Mouse (Mus musculus) cerebellum, adult 2 months (tissue): Measurements from ENCODE around the gene Zfp821. TPM values are rescaled to one million over a fixed set of nuclear protein-coding genes. Genes with fewer than 3 reads are reported as not detected.

Experiments
- DNase-seq, 2 experiments: peaks; one replicate each; pipeline ENCODE4 v3.0.0; 2021
- H3K27ac ChIP-seq: fragments of 200-500 bp; 2 replicates; pipeline ENCODE4 v1.5.1; 2012; ENCODE audit warnings: low read length, control low read depth, inconsistent platforms; ENCODE audit not compliant: insufficient read depth
- H3K27me3 ChIP-seq: fragments of 200-500 bp; 2 replicates; pipeline ENCODE4 v1.6.1; 2012; ENCODE audit warnings: inconsistent platforms, mild to moderate bottlenecking, low read length, moderate library complexity; ENCODE audit not compliant: control insufficient read depth, insufficient read depth
- H3K4me1 ChIP-seq: fragments of 200-500 bp; 2 replicates; pipeline ENCODE4 v1.6.1; 2011; ENCODE audit warnings: low read length; ENCODE audit not compliant: control insufficient read depth, insufficient read depth
- H3K4me3 ChIP-seq: fragments of 200-500 bp; replicated peaks from 2 replicates; pipeline ENCODE3; 2011; ENCODE audit warnings: mild to moderate bottlenecking, low read depth, low read length, control low read depth; ENCODE audit not compliant: insufficient read depth
- CTCF ChIP-seq: fragments of 200-500 bp; IDR thresholded peaks from 2 replicates; pipeline ENCODE4 v1.5.1; 2011; ENCODE audit warnings: low read depth, mild to moderate bottlenecking, control low read depth, low read length, moderate library complexity, borderline replicate concordance; ENCODE audit not compliant: insufficient read depth
- POLR2A ChIP-seq: fragments of 200-500 bp; IDR thresholded peaks from 2 replicates; pipeline ENCODE4 v1.6.1; 2011; ENCODE audit warnings: low read length, control low read depth, borderline replicate concordance; ENCODE audit not compliant: insufficient read depth
- WGBS: fragments of 180-500 bp; shearing (Covaris S2); methylation state at CpG from one replicate; pipeline ENCODE4 v1.1.7; 2018; 5-methylcytosine and 5-hydroxymethylcytosine counted together
- polyA plus RNA-seq: library from polyadenylated mRNA; depleted of rRNA; stranded (reverse); fragments of >200 nt; gene quantifications from 2 replicates; pipeline ENCODE4 v1.2.3, GENCODE M21; 2012

Gene Zfp821
- polyA plus RNA-seq, 1 experiment, result 32.0 TPM

- no peaks in the 10 kb centered on the region for H3K27me3 ChIP-seq
- no peak overlapping the region for H3K27ac ChIP-seq
- TF ChIP-seq CTCF (no peak), POLR2A (no peak)
- DNase-seq, result no peak
- H3K4me1 ChIP-seq, result no peaks in the 10 kb centered on the region; the same call in 1 of the 2 replicates
- no peak overlapping the region for H3K4me3 ChIP-seq
- WGBS, result 73% methylated on average over 1 of the region's 1 CpGs
Measured at GRCm38 (mm10) chr8:109697754-109698153, 7.6 kb upstream of the Zfp821 start.

GRCm38 (mm10) chr8:109698477-109698876 is 6.9 kb upstream of the Zfp821 start:
- no peaks in the 10 kb centered on the region; the same call in 1 of the 2 replicates for H3K4me1 ChIP-seq
- no peak overlapping the region for H3K4me3 ChIP-seq
- TF ChIP-seq POLR2A (no peak), CTCF (no peak)
- H3K27ac ChIP-seq, result no peak overlapping the region
- 84% methylated on average over 3 of the region's 3 CpGs for WGBS
- no peak for DNase-seq
- no peaks in the 10 kb centered on the region for H3K27me3 ChIP-seq

GRCm38 (mm10) chr8:109704565-109705319 is 604 bp upstream of the Zfp821 start:
- DNase-seq, result peak in 1 of 2 experiments; percentile 24
- peak overlapping the region; percentile 53 for H3K27ac ChIP-seq
- 14% methylated on average over 24 of the region's 24 CpGs for WGBS
- H3K27me3 ChIP-seq, result no peaks in the 10 kb centered on the region
- H3K4me3 ChIP-seq, result peak overlapping the region; percentile 93
- H3K4me1 ChIP-seq, result no peaks in the 10 kb centered on the region; the same call in 1 of the 2 replicates
- no peak for TF ChIP-seq CTCF
- no peak for TF ChIP-seq POLR2A

DNA sequence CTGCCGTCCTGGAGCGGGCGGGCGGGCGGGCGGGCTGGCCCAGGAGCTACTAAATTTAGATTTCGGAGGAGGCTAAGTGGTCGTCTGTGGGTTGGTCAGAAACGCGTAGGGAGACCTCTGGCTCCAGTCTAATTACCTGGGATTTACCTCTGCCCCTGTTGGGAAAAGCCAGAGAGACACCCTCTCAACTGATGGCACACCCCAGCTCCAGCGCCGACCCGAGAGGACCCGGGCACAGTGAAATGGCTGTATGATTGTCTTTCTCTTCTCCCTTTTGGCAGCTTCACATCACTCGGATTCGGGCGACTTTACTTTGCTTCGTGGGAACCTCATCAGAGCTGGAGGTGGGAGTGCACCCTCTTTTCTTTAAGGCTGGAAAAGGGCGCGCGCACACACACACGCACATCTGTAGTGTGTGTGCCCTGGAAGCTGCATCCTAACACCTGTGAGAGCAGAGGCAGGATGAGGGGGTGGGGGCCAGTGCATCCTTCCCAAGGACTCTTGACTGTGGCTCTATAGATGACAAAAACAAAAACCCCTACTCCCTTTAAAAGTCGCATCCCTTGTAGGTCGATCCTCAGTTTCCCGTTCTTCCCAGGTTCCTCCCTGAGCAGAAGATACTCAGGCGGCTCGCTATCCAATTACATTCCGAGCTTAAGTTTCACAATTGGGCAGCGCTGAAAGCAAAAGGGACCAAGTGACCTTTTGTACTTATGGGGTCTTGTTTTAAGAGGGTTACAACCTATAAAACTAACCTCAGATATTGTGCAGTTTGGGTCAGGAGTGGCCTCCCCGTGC is 929 bp downstream of the Zfp821 start:
- WGBS, result 2% methylated on average over 30 of the region's 30 CpGs
- Histone ChIP-seq H3K4me1 (no peaks in the 10 kb centered on the region; the same call in 1 of the 2 replicates), H3K4me3 (peak overlapping the region; percentile 81), H3K27me3 (no peaks in the 10 kb centered on the region), H3K27ac (no peak overlapping the region)
- peak; percentile 47 to 57 for DNase-seq
- TF ChIP-seq CTCF (no peak), POLR2A (no peak)

DNA sequence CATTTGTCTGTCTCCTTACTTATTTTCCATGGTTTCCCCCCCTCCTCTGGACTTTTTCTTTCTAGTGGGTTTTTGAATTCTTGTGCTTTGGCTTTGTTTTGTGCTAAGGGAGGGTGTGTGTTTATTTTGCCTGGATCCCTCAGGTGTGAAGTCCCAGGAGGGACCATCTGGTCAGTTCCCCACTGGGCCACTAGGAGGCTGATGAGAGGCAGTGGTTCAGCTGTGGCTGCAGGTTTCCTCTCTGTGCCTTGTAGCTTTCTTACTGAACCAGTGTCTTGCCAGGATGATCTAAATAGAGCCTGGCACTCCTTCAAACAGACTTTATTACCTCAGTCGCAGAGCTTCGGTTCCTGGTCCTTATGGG is 1.5 kb downstream of the Zfp821 start:
- DNase-seq, result peak; percentile 77 to 83
- WGBS, result 2% methylated on average over 2 of the region's 2 CpGs
- Histone ChIP-seq H3K4me3 (no peak overlapping the region), H3K4me1 (no peaks in the 10 kb centered on the region; the same call in 1 of the 2 replicates), H3K27ac (no peak overlapping the region), H3K27me3 (no peaks in the 10 kb centered on the region)
- no peak for TF ChIP-seq POLR2A
- peak; percentile 82 for TF ChIP-seq CTCF

DNA sequence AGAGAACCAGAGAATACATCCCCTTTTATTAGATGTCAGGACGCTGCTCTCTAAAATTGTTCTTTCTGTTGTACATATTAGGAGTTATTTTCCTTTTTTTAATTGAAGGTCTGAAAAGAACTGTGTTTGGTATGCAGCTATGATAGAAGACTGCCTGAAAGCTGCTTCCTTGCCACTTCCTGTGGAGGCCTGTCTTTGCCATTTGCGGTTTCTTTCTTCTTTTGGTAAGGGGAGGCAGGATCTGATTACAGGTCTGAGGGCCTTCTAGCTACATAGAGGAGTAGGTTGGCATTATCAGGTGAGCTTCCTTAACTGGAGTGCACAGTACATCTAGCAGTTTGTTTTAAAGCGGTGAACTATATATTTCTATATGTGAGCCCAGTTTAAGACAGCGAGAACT is 2.6 kb downstream of the Zfp821 start:
- Histone ChIP-seq H3K4me1 (no peaks in the 10 kb centered on the region; the same call in 1 of the 2 replicates), H3K27ac (no peak overlapping the region), H3K27me3 (no peaks in the 10 kb centered on the region), H3K4me3 (no peak overlapping the region)
- no peak for TF ChIP-seq CTCF
- TF ChIP-seq POLR2A, result no peak
- no peak for DNase-seq
- WGBS, result 95% methylated on average over 4 of the region's 4 CpGs

DNA sequence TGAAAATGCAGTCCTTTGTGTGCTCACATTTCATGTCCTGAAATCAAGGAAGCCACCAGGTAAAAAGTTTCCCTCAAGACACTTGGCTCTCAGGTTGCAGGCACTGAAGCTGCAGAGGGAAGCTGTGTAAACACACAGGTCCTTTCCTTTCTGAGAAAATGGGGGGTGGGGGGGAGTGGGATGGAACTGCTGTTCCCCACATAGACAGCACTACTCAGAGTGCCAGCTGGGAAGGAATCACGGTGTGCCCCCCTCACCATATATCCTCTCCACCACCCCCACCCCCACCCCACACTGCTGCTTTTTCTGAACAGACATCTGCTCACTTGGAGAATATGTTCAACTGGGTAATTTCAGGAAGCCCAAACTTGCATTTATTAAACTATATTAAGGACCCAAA is 7.2 kb downstream of the Zfp821 start:
- no peak overlapping the region for H3K4me3 ChIP-seq
- TF ChIP-seq CTCF (no peak), POLR2A (no peak)
- 89% methylated on average over 1 of the region's 1 CpGs for WGBS
- H3K4me1 ChIP-seq, result no peaks in the 10 kb centered on the region; the same call in 1 of the 2 replicates
- DNase-seq, result no peak
- H3K27ac ChIP-seq, result no peak overlapping the region
- no peaks in the 10 kb centered on the region for H3K27me3 ChIP-seq
